Mouse (Mus musculus) leukemia stem cell, adult 10-12 weeks (primary cell): ENCODE measurements around the gene Exoc3. TPM values are rescaled to one million over a fixed set of nuclear protein-coding genes. Genes with fewer than 3 reads are reported as not detected.

ENCODE experiments used
- polyA plus RNA-seq: library from polyadenylated mRNA; stranded (reverse); fragments of >175 nt; gene quantifications from 2 replicates; pipeline ENCODE4 v1.2.3, GENCODE M21; 2012; ENCODE audit warnings: low replicate concordance

The Exoc3 gene
- 2.5 and 20.3 TPM in 2 replicates for polyA plus RNA-seq

DNA sequence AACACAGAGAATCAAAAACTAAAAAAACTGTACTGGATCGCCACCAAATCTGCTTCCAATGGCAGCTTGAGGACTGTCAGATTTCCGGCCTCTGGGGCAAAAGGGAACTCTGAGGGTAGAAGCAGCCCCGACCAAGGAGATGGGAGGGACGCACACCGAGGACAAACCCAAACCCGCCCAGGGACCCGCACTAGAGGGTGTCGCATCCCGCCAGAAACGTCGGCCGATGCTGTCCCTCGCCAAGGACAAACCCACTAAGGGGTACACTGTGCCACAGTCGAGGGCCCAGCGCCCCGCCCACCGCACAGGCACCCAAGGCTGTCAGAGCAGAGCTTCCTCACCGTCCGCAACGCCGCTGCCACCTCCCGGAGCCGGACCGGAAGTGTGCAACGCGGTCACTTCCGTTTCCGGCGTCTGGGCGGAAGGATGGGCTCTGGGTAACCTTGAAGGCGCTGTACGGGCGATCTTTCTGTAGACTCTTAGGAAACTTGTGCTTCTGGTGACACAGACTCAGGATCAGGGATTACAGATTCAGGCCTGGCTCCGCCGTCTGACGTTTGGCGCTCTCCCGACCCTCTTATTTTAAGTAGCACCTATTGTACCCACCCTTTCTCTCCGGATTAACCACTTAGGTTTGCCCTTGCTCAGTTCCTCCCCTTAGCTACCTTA, at the start of gene Exoc3:
Gene Exoc3, minus strand, starts transcription at position 416 of the 669 bp plus-strand sequence.

DNA sequence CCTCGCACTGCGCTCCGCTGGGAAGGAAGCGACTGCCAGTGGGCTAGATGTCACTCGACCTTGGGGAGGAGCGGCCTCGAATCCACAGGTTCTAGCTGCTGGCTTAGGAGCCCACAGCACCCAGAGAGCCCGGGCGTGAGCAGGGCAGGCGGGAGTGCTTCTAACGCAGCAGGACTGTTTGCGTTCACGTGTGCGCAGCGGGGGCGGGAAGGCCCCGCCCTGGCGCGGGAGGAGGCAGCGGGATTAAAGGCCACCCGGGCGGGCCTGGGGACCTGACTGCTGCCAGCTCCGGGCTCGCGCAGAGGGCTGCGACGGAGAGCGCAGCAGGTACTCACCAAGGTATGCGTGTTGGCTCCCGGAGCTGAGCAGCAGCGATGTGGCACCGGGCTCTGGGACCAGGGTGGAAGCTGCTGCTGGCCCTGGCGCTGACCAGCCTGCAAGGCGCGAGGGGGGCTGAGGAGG, 87.4 kb downstream of the Exoc3 start, which contains the start of gene Slc9a3:
Gene Slc9a3, plus strand, starts transcription at position 317 of the 462 bp plus-strand sequence.

Other genes with a start within 250 kb of the Exoc3 start
- gene Zdhhc11, start 244.9 kb downstream of the Exoc3 start, polyA plus RNA-seq, result not detected in 2 replicates
- 0.08 and 0.15 TPM in 2 replicates for gene Tppp, start 199.3 kb downstream of the Exoc3 start, polyA plus RNA-seq
- gene Cep72, start 146.4 kb downstream of the Exoc3 start, polyA plus RNA-seq, result 0.21 and 4.7 TPM in 2 replicates
- gene Slc9a3, start 87.3 kb downstream of the Exoc3 start, polyA plus RNA-seq, result 0.16 TPM in 1 of 2 replicates, not detected in the other
- gene Ahrr, start 83.6 kb upstream of the Exoc3 start, polyA plus RNA-seq, result not detected in 2 replicates
- 25.7 and 26.3 TPM in 2 replicates for gene Pdcd6, start 108.8 kb upstream of the Exoc3 start, polyA plus RNA-seq
- 13.1 and 15.0 TPM in 2 replicates for gene Sdha, start 141.5 kb upstream of the Exoc3 start, polyA plus RNA-seq
- gene Ccdc127, start 141.6 kb upstream of the Exoc3 start, polyA plus RNA-seq, result 0.34 and 0.46 TPM in 2 replicates
- gene Lrrc14b, start 155.3 kb upstream of the Exoc3 start, polyA plus RNA-seq, result not detected in 2 replicates
- gene Zfp72, start 182.1 kb upstream of the Exoc3 start, polyA plus RNA-seq, result not detected in 2 replicates
- gene Ftl1-ps1, start 191.0 kb upstream of the Exoc3 start, polyA plus RNA-seq, result 13.1 and 18.0 TPM in 2 replicates